In the genomic region with DNA sequence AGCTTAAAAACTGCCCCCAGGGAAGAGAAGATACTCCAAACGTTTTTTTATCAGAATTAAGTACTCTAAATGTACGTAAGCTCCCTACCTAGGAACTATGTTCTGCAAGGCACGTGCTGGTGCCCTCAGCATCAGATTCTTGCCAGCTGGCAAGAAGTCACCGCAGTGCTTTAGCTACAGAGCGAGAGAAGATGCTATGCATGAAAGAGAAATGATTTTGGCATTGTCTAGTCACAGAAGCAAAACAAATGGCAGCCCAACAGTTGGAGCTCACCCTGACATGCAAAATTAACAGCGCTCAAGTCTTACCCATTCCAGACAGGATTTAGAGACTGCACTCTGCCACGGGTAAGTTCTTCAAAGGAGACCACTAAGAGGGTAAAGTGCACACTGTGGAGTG, we compare ENCODE assay signal across 18 mouse cellular contexts.
"Had no signal": no experiment of that assay in that cellular context is flagged by ENCODE, and none has a peak within 500 bp of the region (broad histone marks: within the 10 kb centered on the region; RNA-seq: fewer than 3 reads in every experiment).

No protein-coding gene starts in this region.

- DNase-seq: kidney, adult 9 months; kidney, postnatal 36 days; layer of hippocampus, adult 9-11 months; layer of hippocampus, postnatal 36 days; lung, embryonic 14.5 days; lung, postnatal 10 days; right cerebral cortex, adult 18-20 months; right cerebral cortex, postnatal 25 days; thymus, adult 18-20 months; thymus, postnatal 14 days had no signal

- H3K4me2 ChIP-seq: limb, embryonic 13.5 days; liver, embryonic 11.5 days; liver, embryonic 15.5 days; lung, embryonic 14.5 days; midbrain, embryonic 11.5 days had no signal

- H3K4me3 ChIP-seq: limb, embryonic 13.5 days; liver, embryonic 15.5 days; megakaryocyte, embryonic 14.5 days had no signal

- H3K9ac ChIP-seq: limb, embryonic 13.5 days; liver, embryonic 15.5 days; lung, embryonic 14.5 days had no signal

- ATAC-seq: midbrain, embryonic 16.5 days had no signal

- H3K9me3 ChIP-seq: limb, embryonic 13.5 days; liver, embryonic 15.5 days had no signal

- H3K27ac ChIP-seq: kidney, postnatal 0 days; limb, embryonic 13.5 days; liver, embryonic 15.5 days; macrophage had no signal

- H3K4me1 ChIP-seq: liver, embryonic 15.5 days; megakaryocyte, embryonic 14.5 days had no signal

- H3K36me3 ChIP-seq: limb, embryonic 13.5 days; liver, embryonic 15.5 days had no signal

- H3K27me3 ChIP-seq: limb, embryonic 13.5 days; liver, embryonic 15.5 days; megakaryocyte, embryonic 14.5 days had no signal
